Mouse (Mus musculus): Measurements from ENCODE around the gene Esr1. TPM values are rescaled to one million over a fixed set of nuclear protein-coding genes. Genes with fewer than 3 reads are reported as not detected.

The Esr1 gene
- polyA plus RNA-seq, 1 experiment from 2014 or later: 0.46 TPM

GRCm38 (mm10) chr10:4798268-4798808, 186.9 kb downstream of the Esr1 start:
- Histone ChIP-seq H3K27ac (no peak overlapping the region), H3K4me3 (no peak overlapping the region), H3K4me1 (no peaks in the 10 kb centered on the region), H3K4me2 (no peak overlapping the region), H3K27me3 (replicated peaks) (no peaks in the 10 kb centered on the region), H3K9me3 (no peaks in the 10 kb centered on the region), H3K36me3 (replicated peaks) (no peaks in the 10 kb centered on the region), H3K9ac (no peak overlapping the region)
- 83% methylated on average over 3 of the region's 3 CpGs for WGBS
- ATAC-seq (replicated peaks): no peak

GRCm38 (mm10) chr10:4824366-4824765, 213.0 kb downstream of the Esr1 start:
- H3K4me1 ChIP-seq: no peaks in the 10 kb centered on the region
- no peak overlapping the region for H3K27ac ChIP-seq
- no peak overlapping the region for H3K4me3 ChIP-seq
- no peak overlapping the region for H3K9ac ChIP-seq
- no peak for ATAC-seq (replicated peaks)
- H3K4me2 ChIP-seq: no peak overlapping the region
- 90% methylated on average over 5 of the region's 5 CpGs for WGBS
- no peaks in the 10 kb centered on the region for H3K9me3 ChIP-seq
- H3K27me3 ChIP-seq (replicated peaks): no peaks in the 10 kb centered on the region
- H3K36me3 ChIP-seq (replicated peaks): no peaks in the 10 kb centered on the region

DNA sequence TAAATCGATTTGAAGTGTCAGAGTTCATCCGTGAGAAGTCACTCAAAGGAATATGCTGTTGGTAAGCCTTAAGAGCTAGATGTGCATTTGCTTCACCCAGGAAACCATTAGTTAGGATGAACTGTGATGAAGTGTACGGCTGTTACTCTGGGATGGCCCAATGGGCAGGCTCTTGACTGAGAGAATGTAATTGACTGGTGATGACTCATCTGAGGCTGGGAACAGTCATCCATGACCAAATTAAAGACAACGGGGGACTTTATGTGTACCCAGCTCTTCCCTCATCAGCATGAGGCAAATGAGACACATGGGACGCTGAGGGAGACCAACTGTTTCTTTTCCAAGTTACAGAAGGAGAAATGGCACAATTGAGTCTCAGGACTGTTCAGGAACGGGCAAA, 219.2 kb downstream of the Esr1 start:
- ATAC-seq (replicated peaks): no peak
- Histone ChIP-seq H3K4me2 (no peak overlapping the region), H3K36me3 (replicated peaks) (no peaks in the 10 kb centered on the region), H3K4me3 (no peak overlapping the region), H3K27me3 (replicated peaks) (no peaks in the 10 kb centered on the region), H3K4me1 (no peaks in the 10 kb centered on the region), H3K9ac (no peak overlapping the region), H3K27ac (no peak overlapping the region), H3K9me3 (no peaks in the 10 kb centered on the region)
- 87% methylated on average over 6 of the region's 6 CpGs for WGBS

DNA sequence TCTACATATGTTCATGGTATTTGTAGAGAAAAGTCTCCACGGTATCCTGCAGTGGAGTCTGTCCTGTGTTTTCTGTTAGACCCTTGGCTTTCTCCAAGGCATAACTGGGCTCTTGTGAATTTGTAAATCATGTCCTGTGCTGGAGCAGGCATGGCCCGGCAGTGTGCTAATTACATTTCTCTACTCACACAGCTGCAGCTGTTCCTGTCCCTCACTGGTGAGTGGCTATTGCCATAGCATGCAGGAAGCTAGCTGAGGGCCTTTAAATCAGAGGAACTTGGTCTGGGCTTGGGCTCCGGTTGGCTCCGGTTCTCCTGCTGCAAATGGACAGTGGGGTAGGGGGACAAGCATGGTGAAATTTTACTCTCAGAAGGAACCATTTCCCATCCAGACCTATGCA, 226.7 kb downstream of the Esr1 start:
- no peaks in the 10 kb centered on the region for H3K36me3 ChIP-seq (replicated peaks)
- no peaks in the 10 kb centered on the region for H3K9me3 ChIP-seq
- no peak for ATAC-seq (replicated peaks)
- H3K4me1 ChIP-seq: no peaks in the 10 kb centered on the region
- H3K4me3 ChIP-seq: no peak overlapping the region
- 87% methylated on average over 4 of the region's 4 CpGs for WGBS
- H3K9ac ChIP-seq: no peak overlapping the region
- no peak overlapping the region for H3K4me2 ChIP-seq
- H3K27ac ChIP-seq: no peak overlapping the region
- H3K27me3 ChIP-seq (replicated peaks): no peaks in the 10 kb centered on the region

DNA sequence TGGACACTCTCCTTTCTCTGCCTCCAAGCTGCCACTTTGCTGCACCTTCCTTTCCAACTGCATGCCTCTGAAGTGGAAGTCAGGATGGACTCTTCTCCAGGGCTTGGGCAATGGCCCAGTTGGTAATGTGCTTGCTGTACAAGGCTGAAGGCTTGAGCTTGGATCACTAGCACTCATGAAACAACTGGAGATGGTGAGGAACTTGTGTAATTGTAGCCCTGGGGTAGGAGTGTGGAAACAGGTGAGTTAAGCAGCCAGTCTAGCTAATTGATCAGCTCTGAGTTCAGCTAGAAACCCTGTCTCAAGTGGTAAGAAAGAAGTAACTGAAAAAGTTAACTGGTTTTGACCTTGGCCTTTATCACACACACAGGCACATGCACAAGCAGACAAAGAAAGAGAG, 229.6 kb downstream of the Esr1 start:
- H3K27ac ChIP-seq: no peak overlapping the region
- no peaks in the 10 kb centered on the region for H3K4me1 ChIP-seq
- no peak for ATAC-seq (replicated peaks)
- no peak overlapping the region for H3K4me2 ChIP-seq
- no peaks in the 10 kb centered on the region for H3K27me3 ChIP-seq (replicated peaks)
- H3K9ac ChIP-seq: no peak overlapping the region
- no peaks in the 10 kb centered on the region for H3K36me3 ChIP-seq (replicated peaks)
- no peak overlapping the region for H3K4me3 ChIP-seq
- H3K9me3 ChIP-seq: no peaks in the 10 kb centered on the region

GRCm38 (mm10) chr10:4847523-4847922, 236.1 kb downstream of the Esr1 start:
- no peak overlapping the region for H3K9ac ChIP-seq
- no peak overlapping the region for H3K4me2 ChIP-seq
- no peaks in the 10 kb centered on the region for H3K4me1 ChIP-seq
- no peaks in the 10 kb centered on the region for H3K27me3 ChIP-seq (replicated peaks)
- no peak for ATAC-seq (replicated peaks)
- H3K9me3 ChIP-seq: no peaks in the 10 kb centered on the region
- WGBS: 76% methylated on average over 2 of the region's 2 CpGs
- no peaks in the 10 kb centered on the region for H3K36me3 ChIP-seq (replicated peaks)
- no peak overlapping the region for H3K27ac ChIP-seq
- H3K4me3 ChIP-seq: no peak overlapping the region

DNA sequence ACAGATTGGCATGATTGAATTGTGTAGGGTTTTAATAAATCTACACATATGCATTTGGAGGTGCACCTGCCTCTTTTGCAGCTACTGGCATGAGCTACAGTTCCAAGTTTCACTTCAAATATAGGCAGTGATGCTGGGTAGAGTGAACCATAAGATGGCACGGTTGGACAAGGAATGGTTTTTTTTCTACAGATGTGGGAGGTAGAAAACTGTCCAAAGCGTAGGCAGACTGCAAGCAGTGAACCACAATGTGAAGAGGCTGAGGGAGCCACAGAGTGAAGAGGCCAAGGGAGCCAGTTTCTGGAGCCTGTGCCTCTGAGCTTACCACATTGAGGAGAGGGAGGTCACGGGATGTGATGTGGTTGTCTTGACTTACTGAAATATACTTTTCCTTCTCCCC, 238.5 kb downstream of the Esr1 start:
- no peak overlapping the region for H3K4me3 ChIP-seq
- no peak overlapping the region for H3K27ac ChIP-seq
- H3K4me2 ChIP-seq: no peak overlapping the region
- WGBS: 92% methylated on average over 3 of the region's 3 CpGs
- no peaks in the 10 kb centered on the region for H3K27me3 ChIP-seq (replicated peaks)
- no peak for ATAC-seq (replicated peaks)
- no peaks in the 10 kb centered on the region for H3K36me3 ChIP-seq (replicated peaks)
- H3K9ac ChIP-seq: no peak overlapping the region
- no peaks in the 10 kb centered on the region for H3K4me1 ChIP-seq
- H3K9me3 ChIP-seq: no peaks in the 10 kb centered on the region

DNA sequence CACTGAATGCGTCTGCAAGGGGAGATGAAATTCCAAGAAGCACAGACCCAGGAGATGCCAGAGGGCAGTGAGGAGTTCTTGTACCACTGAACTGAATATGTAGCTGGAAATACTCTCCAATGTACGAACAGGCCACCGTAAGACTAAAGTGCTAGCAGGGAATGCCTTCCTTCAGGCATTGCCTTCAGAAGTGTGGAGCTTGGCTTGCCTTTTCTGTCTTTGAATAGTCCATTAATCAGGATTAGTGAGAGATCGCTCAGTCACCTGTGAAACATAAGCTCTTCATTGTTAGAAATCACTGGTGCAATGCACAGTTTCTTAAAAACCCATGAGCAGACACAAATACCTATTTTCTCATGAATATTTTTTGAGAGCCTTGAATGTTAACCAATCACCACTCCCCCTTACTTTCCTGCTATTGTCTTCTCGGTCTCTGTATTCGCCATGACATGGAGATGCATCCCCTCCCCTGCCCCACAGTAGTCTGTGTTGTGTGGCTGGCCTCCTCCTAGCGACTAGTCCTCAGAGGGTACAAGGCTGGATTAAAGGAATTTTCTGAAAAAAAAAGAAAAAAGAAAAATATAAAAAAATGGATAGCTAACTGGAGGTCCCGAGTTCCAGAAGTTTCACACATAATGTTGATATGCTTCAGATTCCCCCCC, 263.8 kb downstream of the Esr1 start:
- H3K9me3 ChIP-seq: no peaks in the 10 kb centered on the region
- no peak overlapping the region for H3K4me2 ChIP-seq
- H3K4me1 ChIP-seq: no peaks in the 10 kb centered on the region
- H3K36me3 ChIP-seq (replicated peaks): no peaks in the 10 kb centered on the region
- H3K9ac ChIP-seq: no peak overlapping the region
- peak; percentile 60; the same call in 1 of the 2 replicates for ATAC-seq (replicated peaks)
- no peak overlapping the region for H3K4me3 ChIP-seq
- H3K27me3 ChIP-seq (replicated peaks): no peaks in the 10 kb centered on the region
- H3K27ac ChIP-seq: no peak overlapping the region
- WGBS: 20% methylated on average over 8 of the region's 8 CpGs

DNA sequence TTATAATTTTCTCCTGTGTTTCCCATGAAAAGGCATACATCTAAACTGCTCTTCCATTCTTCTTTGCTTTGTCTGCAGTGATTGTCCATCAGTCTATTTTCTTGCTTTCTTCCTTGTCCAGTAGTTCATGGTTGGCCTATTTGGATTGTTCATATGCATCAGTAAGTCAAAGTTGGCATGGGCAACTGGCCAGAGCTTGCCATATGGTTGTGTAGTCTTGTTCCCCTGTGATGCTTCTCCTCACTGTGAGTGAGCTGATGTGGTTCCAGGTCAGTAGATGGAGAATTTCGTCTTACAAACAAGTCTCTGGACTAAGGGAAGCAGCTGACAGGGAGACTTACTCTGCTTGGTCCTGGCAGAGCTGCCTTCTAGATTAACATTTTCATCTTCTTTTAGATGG, 270.0 kb downstream of the Esr1 start:
- Histone ChIP-seq H3K9ac (no peak overlapping the region), H3K9me3 (no peaks in the 10 kb centered on the region), H3K27ac (no peak overlapping the region), H3K4me1 (no peaks in the 10 kb centered on the region), H3K36me3 (replicated peaks) (no peaks in the 10 kb centered on the region), H3K27me3 (replicated peaks) (no peaks in the 10 kb centered on the region), H3K4me3 (no peak overlapping the region), H3K4me2 (no peak overlapping the region)
- ATAC-seq (replicated peaks): no peak
- 59% methylated on average over 1 of the region's 1 CpGs for WGBS

DNA sequence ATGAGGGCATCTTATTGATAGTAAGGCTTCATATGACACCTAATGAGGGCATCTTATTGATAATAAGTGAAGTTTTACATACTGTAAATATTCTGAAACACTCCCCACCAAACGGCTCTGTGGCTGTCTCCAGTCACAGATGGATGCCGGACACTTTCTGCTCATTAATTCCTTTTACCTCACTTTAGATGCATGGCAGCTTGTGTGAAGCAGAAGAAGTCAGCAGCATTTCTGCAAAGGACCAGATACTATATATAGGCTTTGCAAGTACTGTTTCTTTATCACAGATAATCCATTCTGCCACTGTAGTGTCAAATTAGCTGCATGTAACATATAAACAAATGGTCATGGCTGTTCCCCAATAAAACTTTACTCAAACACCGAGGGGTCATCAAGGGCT, 274.1 kb downstream of the Esr1 start:
- ATAC-seq (replicated peaks): no peak; the same call in 1 of the 2 replicates
- no peaks in the 10 kb centered on the region for H3K9me3 ChIP-seq
- no peaks in the 10 kb centered on the region for H3K36me3 ChIP-seq (replicated peaks)
- no peaks in the 10 kb centered on the region for H3K27me3 ChIP-seq (replicated peaks)
- 85% methylated on average over 3 of the region's 3 CpGs for WGBS
- H3K4me2 ChIP-seq: no peak overlapping the region
- H3K4me1 ChIP-seq: no peaks in the 10 kb centered on the region
- no peak overlapping the region for H3K9ac ChIP-seq
- no peak overlapping the region for H3K27ac ChIP-seq
- no peak overlapping the region for H3K4me3 ChIP-seq

DNA sequence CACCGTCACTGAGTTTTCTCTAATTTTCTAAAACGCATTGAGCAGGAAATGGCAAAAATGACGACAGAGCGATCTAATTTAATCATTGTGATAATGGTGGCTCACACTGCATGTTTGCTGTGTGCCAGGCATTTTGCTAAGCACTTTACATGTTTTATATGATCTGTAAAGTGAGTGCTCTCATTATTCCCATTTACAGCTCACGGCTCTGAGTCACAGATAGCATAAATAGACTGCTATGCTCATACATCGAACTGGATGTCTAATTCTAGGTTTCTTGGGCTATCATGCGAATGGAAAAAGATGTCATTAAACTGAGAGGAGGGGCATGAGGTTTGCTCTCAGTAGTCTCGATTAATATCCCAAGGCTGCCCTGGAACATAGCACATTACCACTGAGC, 274.6 kb downstream of the Esr1 start:
- no peak overlapping the region for H3K27ac ChIP-seq
- no peaks in the 10 kb centered on the region for H3K4me1 ChIP-seq
- H3K36me3 ChIP-seq (replicated peaks): no peaks in the 10 kb centered on the region
- ATAC-seq (replicated peaks): no peak
- no peak overlapping the region for H3K9ac ChIP-seq
- H3K27me3 ChIP-seq (replicated peaks): no peaks in the 10 kb centered on the region
- 86% methylated on average over 8 of the region's 8 CpGs for WGBS
- no peak overlapping the region for H3K4me3 ChIP-seq
- no peak overlapping the region for H3K4me2 ChIP-seq
- no peaks in the 10 kb centered on the region for H3K9me3 ChIP-seq

GRCm38 (mm10) chr10:4893475-4893874, 282.1 kb downstream of the Esr1 start:
- H3K4me3 ChIP-seq: no peak overlapping the region
- no peaks in the 10 kb centered on the region for H3K9me3 ChIP-seq
- H3K4me1 ChIP-seq: no peaks in the 10 kb centered on the region
- H3K36me3 ChIP-seq (replicated peaks): no peaks in the 10 kb centered on the region
- H3K27ac ChIP-seq: no peak overlapping the region
- H3K9ac ChIP-seq: no peak overlapping the region
- H3K4me2 ChIP-seq: no peak overlapping the region
- no peaks in the 10 kb centered on the region for H3K27me3 ChIP-seq (replicated peaks)
- 40% methylated on average over 1 of the region's 1 CpGs for WGBS
- no peak for ATAC-seq (replicated peaks)

- Histone ChIP-seq H3K4me1 (no peaks in the 10 kb centered on the region), H3K27ac (no peak overlapping the region), H3K36me3 (replicated peaks) (no peaks in the 10 kb centered on the region), H3K4me2 (no peak overlapping the region), H3K9ac (no peak overlapping the region), H3K4me3 (no peak overlapping the region), H3K27me3 (replicated peaks) (no peaks in the 10 kb centered on the region), H3K9me3 (no peaks in the 10 kb centered on the region)
- 86% methylated on average over 4 of the region's 4 CpGs for WGBS
- no peak for ATAC-seq (replicated peaks)
These were observed 286.4 kb downstream of the Esr1 start for GRCm38 (mm10) chr10:4897789-4898188.

All from midbrain, embryonic 15.5 days (tissue).